ENCODE assay signal across 12 mouse cellular contexts in genomic region chr15:84328870-84329269, GRCm38 (mm10).
"Had no signal": no experiment of that assay in that cellular context is flagged by ENCODE, and none has a peak within 500 bp of the region (broad histone marks: within the 10 kb centered on the region; RNA-seq: fewer than 3 reads in every experiment).

No protein-coding gene starts in this region.

- H3K9ac ChIP-seq: kidney, embryonic 15.5 days; limb, embryonic 15.5 days; liver, embryonic 12.5 days; lung, embryonic 14.5 days; midbrain, embryonic 12.5 days; neural tube, embryonic 12.5 days had no signal

- H3K27me3 ChIP-seq: kidney, embryonic 15.5 days; limb, embryonic 15.5 days; liver, embryonic 12.5 days; midbrain, embryonic 12.5 days; neural tube, embryonic 12.5 days had no signal

- ATAC-seq: intestine, embryonic 16.5 days; liver, embryonic 12.5 days had no signal

- H3K27ac ChIP-seq: kidney, embryonic 15.5 days; left cerebral cortex, adult 2 months; limb, embryonic 15.5 days; liver, embryonic 12.5 days; midbrain, embryonic 12.5 days; neural tube, embryonic 12.5 days had no signal

- H3K4me1 ChIP-seq: neural tube, embryonic 12.5 days had no signal

- DNase-seq: kidney, adult 2 months; kidney, postnatal 14 days; lung, embryonic 14.5 days; lung, postnatal 10 days; lung, postnatal 4 days had no signal

- H3K4me3 ChIP-seq: kidney, embryonic 15.5 days; left cerebral cortex, adult 2 months; limb, embryonic 15.5 days; liver, embryonic 12.5 days; midbrain, embryonic 12.5 days; neural tube, embryonic 12.5 days had no signal

- H3K9me3 ChIP-seq: kidney, embryonic 15.5 days; limb, embryonic 15.5 days; liver, embryonic 12.5 days; midbrain, embryonic 12.5 days; neural tube, embryonic 12.5 days had no signal

- H3K36me3 ChIP-seq: kidney, embryonic 15.5 days; limb, embryonic 15.5 days; liver, embryonic 12.5 days; midbrain, embryonic 12.5 days; neural tube, embryonic 12.5 days had no signal

- H3K4me2 ChIP-seq: kidney, embryonic 15.5 days; limb, embryonic 15.5 days; liver, embryonic 12.5 days; lung, embryonic 14.5 days; midbrain, embryonic 12.5 days; neural tube, embryonic 12.5 days had no signal
